Mouse (Mus musculus): ENCODE measurements around the gene Becn1. TPM values are rescaled to one million over a fixed set of nuclear protein-coding genes. Genes with fewer than 3 reads are reported as not detected.

Becn1 gene
- polyA plus RNA-seq, 1 experiment from 2014 or later = 154 TPM

- ATAC-seq (ENCODE audit: insufficient read depth) (peak; percentile 94), DNase-seq (peak; percentile 96)
- no peaks in the 10 kb centered on the region for H3K9me3 ChIP-seq (ENCODE audit: low read depth, low read length)
- H3K27ac ChIP-seq (ENCODE audit: low read depth) = peak within 1 kb of the TSS; percentile 87
- H3K36me3 ChIP-seq (ENCODE audit: insufficient read depth) = peaks cover 35% of the 10 kb centered on the region
- under 1% methylated on average over 60 of the region's 62 CpGs for WGBS
- H3K9ac ChIP-seq = peak within 1 kb of the TSS; percentile 82
- H3K27me3 ChIP-seq (ENCODE audit: insufficient read depth, low read length) = no peaks in the 10 kb centered on the region
- no peak for TF ChIP-seq CTCF (IDR thresholded peaks at IDR 0.05; ENCODE audit: low read depth)
- peaks cover 3% of the 10 kb centered on the region for H3K4me1 ChIP-seq (ENCODE audit: insufficient read depth)
- H3K4me2 ChIP-seq = peak within 1 kb of the TSS; percentile 88
- peak within 1 kb of the TSS; percentile 99 for H3K4me3 ChIP-seq (ENCODE audit: low read depth, low read length)
Observed at GRCm38 (mm10) chr11:101315665-101316500, 13.8 kb upstream of the Becn1 start, which contains the start of gene Psme3. Psme3 (plus strand) TSS chr11:101316213.

- Histone ChIP-seq H3K27ac (ENCODE audit: low read depth) (peak overlapping the region; percentile 87), H3K27me3 (ENCODE audit: insufficient read depth, low read length) (no peaks in the 10 kb centered on the region), H3K4me2 (peak overlapping the region; percentile 88), H3K9ac (peak overlapping the region; percentile 82), H3K36me3 (ENCODE audit: insufficient read depth) (peaks cover 28% of the 10 kb centered on the region), H3K4me1 (ENCODE audit: insufficient read depth) (peaks cover 3% of the 10 kb centered on the region), H3K4me3 (ENCODE audit: low read depth, low read length) (peak overlapping the region; percentile 99), H3K9me3 (ENCODE audit: low read depth, low read length) (no peaks in the 10 kb centered on the region)
- no peak for TF ChIP-seq CTCF (IDR thresholded peaks at IDR 0.05; ENCODE audit: low read depth)
- 81% methylated on average over 8 of the region's 8 CpGs for WGBS
- DNase-seq (no peak), ATAC-seq (ENCODE audit: insufficient read depth) (no peak)
Observed at GRCm38 (mm10) chr11:101315082-101315650, 13.1 kb upstream of the Becn1 start.

- WGBS = 77% methylated on average over 1 of the region's 1 CpGs
- H3K4me3 ChIP-seq (ENCODE audit: low read depth, low read length) = no peak overlapping the region
- H3K27me3 ChIP-seq (ENCODE audit: insufficient read depth, low read length) = no peaks in the 10 kb centered on the region
- no peak overlapping the region for H3K27ac ChIP-seq (ENCODE audit: low read depth)
- no peak overlapping the region for H3K4me2 ChIP-seq
- DNase-seq (no peak), ATAC-seq (ENCODE audit: insufficient read depth) (no peak)
- TF ChIP-seq CTCF (IDR thresholded peaks at IDR 0.05; ENCODE audit: low read depth) = peak; percentile 18; the same call in 1 of the 2 replicates
- peaks cover 22% of the 10 kb centered on the region for H3K36me3 ChIP-seq (ENCODE audit: insufficient read depth)
- H3K4me1 ChIP-seq (ENCODE audit: insufficient read depth) = peaks cover 3% of the 10 kb centered on the region
- no peaks in the 10 kb centered on the region for H3K9me3 ChIP-seq (ENCODE audit: low read depth, low read length)
- H3K9ac ChIP-seq = no peak overlapping the region
Observed at GRCm38 (mm10) chr11:101314567-101314966, 12.5 kb upstream of the Becn1 start.

GRCm38 (mm10) chr11:101312150-101312549, 10.1 kb upstream of the Becn1 start:
- Histone ChIP-seq H3K27ac (ENCODE audit: low read depth) (no peak overlapping the region), H3K4me3 (ENCODE audit: low read depth, low read length) (no peak overlapping the region), H3K27me3 (ENCODE audit: insufficient read depth, low read length) (no peaks in the 10 kb centered on the region), H3K4me1 (ENCODE audit: insufficient read depth) (peaks cover 3% of the 10 kb centered on the region), H3K9ac (no peak overlapping the region), H3K9me3 (ENCODE audit: low read depth, low read length) (no peaks in the 10 kb centered on the region), H3K4me2 (no peak overlapping the region), H3K36me3 (ENCODE audit: insufficient read depth) (no peaks in the 10 kb centered on the region)
- TF ChIP-seq CTCF (IDR thresholded peaks at IDR 0.05; ENCODE audit: low read depth) = no peak
- no peak for DNase-seq
- WGBS = 39% methylated on average over 3 of the region's 3 CpGs
- ATAC-seq (ENCODE audit: insufficient read depth) = no peak

- Histone ChIP-seq H3K4me2 (no peak overlapping the region), H3K4me1 (ENCODE audit: insufficient read depth) (no peaks in the 10 kb centered on the region), H3K9ac (no peak overlapping the region), H3K27me3 (ENCODE audit: insufficient read depth, low read length) (no peaks in the 10 kb centered on the region), H3K4me3 (ENCODE audit: low read depth, low read length) (no peak overlapping the region), H3K27ac (ENCODE audit: low read depth) (no peak overlapping the region), H3K9me3 (ENCODE audit: low read depth, low read length) (no peaks in the 10 kb centered on the region), H3K36me3 (ENCODE audit: insufficient read depth) (no peaks in the 10 kb centered on the region)
- no peak for ATAC-seq (ENCODE audit: insufficient read depth)
- no peak for DNase-seq
- 85% methylated on average over 3 of the region's 3 CpGs for WGBS
- TF ChIP-seq CTCF (IDR thresholded peaks at IDR 0.05; ENCODE audit: low read depth) = no peak
Observed at GRCm38 (mm10) chr11:101311083-101311482, 9.0 kb upstream of the Becn1 start.

DNA sequence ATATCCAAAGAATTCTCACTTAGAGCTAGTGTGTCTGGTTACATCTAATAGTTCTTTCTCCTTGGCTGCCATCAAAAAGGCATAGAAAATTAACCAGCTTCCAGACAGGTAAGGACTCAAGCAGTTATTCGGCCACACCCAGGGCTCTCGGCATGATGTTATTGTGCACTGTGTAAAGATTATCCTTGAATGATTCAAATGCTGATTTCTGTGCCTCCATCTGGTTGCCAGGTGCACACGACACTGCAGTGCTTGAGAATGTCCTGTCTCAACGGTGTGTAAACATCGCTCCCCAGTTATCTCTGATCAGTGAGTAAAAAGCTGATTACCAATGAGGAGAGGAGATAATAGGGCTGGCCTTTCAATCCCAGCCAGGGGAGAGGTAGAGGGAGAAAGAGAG, 5.7 kb upstream of the Becn1 start:
- Histone ChIP-seq H3K4me3 (ENCODE audit: low read depth, low read length) (no peak overlapping the region), H3K9ac (no peak overlapping the region), H3K9me3 (ENCODE audit: low read depth, low read length) (no peaks in the 10 kb centered on the region), H3K4me1 (ENCODE audit: insufficient read depth) (no peaks in the 10 kb centered on the region), H3K4me2 (no peak overlapping the region), H3K36me3 (ENCODE audit: insufficient read depth) (no peaks in the 10 kb centered on the region), H3K27ac (ENCODE audit: low read depth) (no peak overlapping the region), H3K27me3 (ENCODE audit: insufficient read depth, low read length) (no peaks in the 10 kb centered on the region)
- ATAC-seq (ENCODE audit: insufficient read depth) (no peak), DNase-seq (no peak)
- WGBS = 19% methylated on average over 5 of the region's 5 CpGs
- TF ChIP-seq CTCF (IDR thresholded peaks at IDR 0.05; ENCODE audit: low read depth) = no peak

GRCm38 (mm10) chr11:101301299-101302003, 635 bp downstream of the Becn1 start:
- Histone ChIP-seq H3K9me3 (ENCODE audit: low read depth, low read length) (no peaks in the 10 kb centered on the region), H3K36me3 (ENCODE audit: insufficient read depth) (peaks cover 29% of the 10 kb centered on the region), H3K9ac (peak overlapping the region; percentile 85), H3K27ac (ENCODE audit: low read depth) (peak overlapping the region; percentile 65), H3K4me1 (ENCODE audit: insufficient read depth) (peaks cover 5% of the 10 kb centered on the region; the same call in 1 of the 2 replicates), H3K4me3 (ENCODE audit: low read depth, low read length) (peak overlapping the region; percentile 86), H3K4me2 (peak overlapping the region; percentile 99), H3K27me3 (ENCODE audit: insufficient read depth, low read length) (no peaks in the 10 kb centered on the region)
- 0 out of 2 replicates have a peak, but pooled peaks have one; percentile 29 for ATAC-seq (ENCODE audit: insufficient read depth)
- DNase-seq = no peak
- WGBS = 12% methylated on average over 26 of the region's 26 CpGs
- no peak for TF ChIP-seq CTCF (IDR thresholded peaks at IDR 0.05; ENCODE audit: low read depth)
